Mouse (Mus musculus) T-cell, adult 2 months (primary cell): ENCODE measurements around the gene Acap1.

Experiments
- DNase-seq: peaks from one replicate; pipeline ENCODE4 v3.0.0; 2022; ENCODE audit warnings: low spot score

The Acap1 gene

DNA sequence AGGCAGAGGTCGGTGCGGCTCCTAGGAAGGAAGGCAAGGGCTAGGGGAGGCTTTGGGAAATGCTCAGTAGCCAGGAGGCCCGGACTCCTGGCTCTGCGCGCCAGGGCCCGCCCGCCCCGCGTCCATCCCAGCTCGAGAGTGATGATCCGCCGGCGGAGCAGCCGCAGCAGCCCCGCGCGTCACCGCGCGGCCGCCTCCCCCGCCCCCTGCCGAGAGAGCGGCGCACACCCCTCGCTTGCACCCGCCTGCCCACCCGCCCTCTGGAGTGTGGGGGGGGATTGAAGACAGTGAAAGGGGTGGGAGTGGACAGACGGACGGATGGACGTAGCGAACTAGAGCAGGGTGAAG is 57.8 kb downstream of the Acap1 start, which contains the start of gene Nlgn2:
Gene Nlgn2 (minus strand): TSS at position 181 of the 348 bp plus-strand sequence.
- no peak for DNase-seq

GRCm38 (mm10) chr11:69836703-69837576 is 58.4 kb downstream of the Acap1 start:
- DNase-seq = no peak

- no peak for DNase-seq
Measured at GRCm38 (mm10) chr11:69835966-69836335, 59.4 kb downstream of the Acap1 start.

DNA sequence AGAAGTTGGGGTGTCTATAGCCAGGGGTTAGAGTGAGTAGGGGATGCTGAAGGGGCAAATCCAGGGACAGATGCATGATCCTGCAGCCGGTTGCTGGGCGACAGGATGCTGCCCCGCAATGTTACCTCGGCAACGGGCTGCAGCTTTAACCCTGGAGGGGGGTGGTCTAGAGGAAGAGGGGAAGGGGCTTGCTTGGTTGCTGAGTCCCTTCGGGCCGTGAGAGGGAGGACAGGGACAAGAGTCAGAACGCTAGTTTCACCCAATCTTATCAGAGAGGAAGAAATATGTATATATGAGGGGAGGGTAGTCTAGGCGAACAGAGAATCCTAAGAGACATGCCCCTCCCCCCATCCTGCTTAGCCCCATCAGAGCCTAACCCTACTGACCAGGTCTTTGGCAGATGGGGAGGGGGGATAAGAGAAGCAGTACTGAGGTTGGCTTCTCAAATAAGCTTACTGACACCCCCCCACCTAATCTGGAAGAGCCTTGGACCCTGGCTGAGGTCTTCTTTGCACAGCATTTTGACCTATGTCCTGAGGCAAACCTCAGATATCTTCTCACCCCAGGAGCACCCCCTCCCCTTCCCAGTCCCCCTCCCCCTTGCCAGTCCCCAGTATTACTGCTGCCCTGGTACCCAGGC is 59.9 kb downstream of the Acap1 start:
- DNase-seq = no peak

- peak; percentile 60 for DNase-seq
Measured at GRCm38 (mm10) chr11:69834001-69834549, 61.3 kb downstream of the Acap1 start.

GRCm38 (mm10) chr11:69833554-69833953 is 61.8 kb downstream of the Acap1 start:
- DNase-seq = no peak
